Mouse (Mus musculus) intestine, embryonic 14.5 days (tissue): ENCODE measurements around the gene Wdr63. TPM values are rescaled to one million over a fixed set of nuclear protein-coding genes. Genes with fewer than 3 reads are reported as not detected.

Experiments used
- ATAC-seq: fragments of 200-750 bp; cut with Nextera tagmentation; replicated peaks from 2 replicates; pipeline ENCODE4 v1.8.0; 2017; ENCODE audit warnings: low read depth, moderate number of reproducible peaks, moderate TSS enrichment, moderate library complexity; ENCODE audit not compliant: low FRiP score, low TSS enrichment
- DNase-seq: peaks from one replicate; pipeline ENCODE4 v3.0.0-alpha.2; 2018; ENCODE audit warnings: low spot score
- H3K27ac ChIP-seq: fragments of 300-500 bp; sonication (generic); 2 replicates; pipeline ENCODE4 v1.5.1; 2014; ENCODE audit warnings: low read depth, mild to moderate bottlenecking, control low read depth
- H3K27me3 ChIP-seq: fragments of 300-500 bp; sonication (generic); replicated peaks from 2 replicates; pipeline ENCODE4 v1.6.1; 2014; ENCODE audit warnings: low read length, control low read depth; ENCODE audit not compliant: control insufficient read depth, insufficient read depth
- H3K36me3 ChIP-seq: fragments of 300-500 bp; sonication (generic); 2 replicates; pipeline ENCODE4 v1.6.1; 2014; ENCODE audit warnings: low read length, control low read depth; ENCODE audit not compliant: control insufficient read depth, insufficient read depth
- H3K4me1 ChIP-seq: fragments of 300-500 bp; sonication (generic); replicated peaks from 2 replicates; pipeline ENCODE4 v1.6.1; 2014; ENCODE audit warnings: low read length, control low read depth, mixed read lengths; ENCODE audit not compliant: control insufficient read depth, insufficient read depth
- H3K4me2 ChIP-seq: fragments of 300-500 bp; sonication (generic); 2 replicates; pipeline ENCODE4 v1.6.1; 2014; ENCODE audit warnings: low read length
- H3K4me3 ChIP-seq: fragments of 300-500 bp; sonication (generic); 2 replicates; pipeline ENCODE4 v1.5.1; 2014; ENCODE audit warnings: low read depth, low read length, control low read depth, mixed read lengths
- H3K9ac ChIP-seq: fragments of 300-500 bp; sonication (generic); 2 replicates; pipeline ENCODE4 v1.6.1; 2014; ENCODE audit warnings: mild to moderate bottlenecking, low read length
- H3K9me3 ChIP-seq: fragments of 300-500 bp; sonication (generic); 2 replicates; pipeline ENCODE4 v1.6.1; 2016; ENCODE audit warnings: low read length, control low read depth; ENCODE audit not compliant: control insufficient read depth
- WGBS: fragments of 180-500 bp; shearing (Covaris S2); extraction: QIAGEN DNeasy Blood & Tissue Kit; methylation state at CpG from one replicate; pipeline ENCODE4 v1.1.7; 2014; 5-methylcytosine and 5-hydroxymethylcytosine counted together
- polyA plus RNA-seq: library from polyadenylated mRNA; unstranded; fragments of >200 nt; fragmentation: Nextera tagmentation; extraction: Ambion mirVana; gene quantifications from 2 replicates; pipeline ENCODE4 v1.2.1, GENCODE M21; 2014

Gene Wdr63
- polyA plus RNA-seq, 1 experiment from 2014 or later, result not detected

GRCm38 (mm10) chr3:145991130-145991529, 116.8 kb downstream of the Wdr63 start:
- H3K27me3 ChIP-seq, result no peaks in the 10 kb centered on the region; the same call in 1 of the 2 replicates
- no peak overlapping the region for H3K4me3 ChIP-seq
- H3K36me3 ChIP-seq, result no peaks in the 10 kb centered on the region
- H3K4me1 ChIP-seq, result peaks cover 6% of the 10 kb centered on the region; the same call in 1 of the 2 replicates
- WGBS, result 75% methylated on average over 13 of the region's 13 CpGs
- no peaks in the 10 kb centered on the region for H3K9me3 ChIP-seq
- no peak overlapping the region for H3K27ac ChIP-seq
- DNase-seq (no peak), ATAC-seq (no peak)
- H3K9ac ChIP-seq, result no peak overlapping the region
- 0 out of 2 replicates have a peak overlapping the region, but pooled peaks have one; percentile 3 for H3K4me2 ChIP-seq

Other genes with a start within 250 kb of the Wdr63 start
- gene Bcl10, start 185.3 kb downstream of the Wdr63 start, polyA plus RNA-seq, result 52.9 and 53.5 TPM in 2 replicates
- gene 2410004B18Rik, start 170.1 kb downstream of the Wdr63 start, polyA plus RNA-seq, result 46.2 and 50.7 TPM in 2 replicates
- gene Syde2, start 120.3 kb downstream of the Wdr63 start, polyA plus RNA-seq, result 3.9 TPM in 2 replicates
- gene Mcoln3, start 9.3 kb upstream of the Wdr63 start, polyA plus RNA-seq, result 5.8 and 7.1 TPM in 2 replicates
- gene Mcoln2, start 41.7 kb upstream of the Wdr63 start, polyA plus RNA-seq, result 4.1 and 4.2 TPM in 2 replicates
- 1.4 TPM in 2 replicates for gene Lpar3, start 112.8 kb upstream of the Wdr63 start, polyA plus RNA-seq